In genomic region chr2:30942603-30943011, GRCm38 (mm10) we compare ENCODE assay signal across 7 mouse cellular contexts. TPM values are rescaled to one million over a fixed set of nuclear protein-coding genes. Genes with fewer than 3 reads are reported as not detected.
DNase-seq lines count a peak whose midpoint lies in the region; ATAC-seq and TF ChIP-seq lines count a peak whose summit lies in the region.

No protein-coding gene starts in this region.

- peak overlapping the region; percentile 62 to 82 for H3K4me3 ChIP-seq in MEL (ENCODE audit: control insufficient read depth in 1 of 2, insufficient read depth in 1 of 2, low read depth in 2 of 2, low read length in 2 of 2)
- peak overlapping the region; percentile 82 for H3K4me3 ChIP-seq in bone marrow, adult 2 months (replicated peaks; ENCODE audit: control insufficient read depth, low read depth, low read length)
- peak overlapping the region; percentile 36 for H3K4me3 ChIP-seq in embryonic facial prominence, embryonic 15.5 days (replicated peaks)
- H3K4me3 ChIP-seq in heart, postnatal 0 days (ENCODE audit: low read depth, low read length), result peak overlapping the region; percentile 48

- peak; percentile 57 for TF ChIP-seq RAD21 in MEL (IDR thresholded peaks at IDR 0.05; ENCODE audit: low read depth, low read length)

- peaks cover 7 to 9% of the 10 kb centered on the region in 2 experiments for H3K27me3 ChIP-seq in MEL (ENCODE audit: control insufficient read depth in 1 of 2, insufficient read depth in 2 of 2, low read length in 2 of 2)
- no peaks in the 10 kb centered on the region for H3K27me3 ChIP-seq in embryonic facial prominence, embryonic 15.5 days
- H3K27me3 ChIP-seq in heart, postnatal 0 days (ENCODE audit: control insufficient read depth, insufficient read depth, low read length), result no peaks in the 10 kb centered on the region

- peak overlapping the region; percentile 3; the same call in 1 of the 2 replicates for H3K27ac ChIP-seq in MEL (ENCODE audit: control insufficient read depth, low read depth, low read length)
- H3K27ac ChIP-seq in bone marrow, adult 2 months (ENCODE audit: control insufficient read depth, insufficient read depth, low read depth, low read length, poor library complexity), result no peak overlapping the region
- no peak overlapping the region for H3K27ac ChIP-seq in embryonic facial prominence, embryonic 15.5 days (replicated peaks)
- no peak overlapping the region for H3K27ac ChIP-seq in heart, postnatal 0 days (ENCODE audit: low read depth)

- peak in 1 of 2 experiments; percentile 55; a peak in 2 of 4 replicates for TF ChIP-seq POLR2A in MEL (IDR thresholded peaks at IDR 0.05; ENCODE audit: control insufficient read depth in 1 of 2, insufficient read depth in 1 of 2, low read depth in 1 of 2, low read length in 2 of 2, poor library complexity in 1 of 2)
- TF ChIP-seq POLR2A in bone marrow, adult 2 months (IDR thresholded peaks at IDR 0.05; ENCODE audit: borderline replicate concordance, control insufficient read depth, low read depth, low read length), result no peak

- peak; percentile 88 to 94 (median 89) for TF ChIP-seq CTCF in MEL (IDR thresholded peaks at IDR 0.05 in 2 of 3, conservative IDR thresholded peaks at IDR 0.05 in 1 of 3; ENCODE audit: control insufficient read depth in 1 of 3, insufficient read depth in 1 of 3, low read depth in 2 of 3, low read length in 3 of 3, poor library complexity in 1 of 3, severe bottlenecking in 1 of 3)
- TF ChIP-seq CTCF in bone marrow, adult 2 months (IDR thresholded peaks at IDR 0.05; ENCODE audit: control insufficient read depth, insufficient read depth, low read length), result peak; percentile 96
- TF ChIP-seq CTCF in heart, postnatal 0 days (IDR thresholded peaks at IDR 0.05; ENCODE audit: low read depth), result peak; percentile 87

- H3K9me3 ChIP-seq in MEL (replicated peaks; ENCODE audit: insufficient read depth, low read length), result no peaks in the 10 kb centered on the region
- H3K9me3 ChIP-seq in embryonic facial prominence, embryonic 15.5 days (replicated peaks), result no peaks in the 10 kb centered on the region
- H3K9me3 ChIP-seq in heart, postnatal 0 days (replicated peaks; ENCODE audit: control insufficient read depth, low read length), result no peaks in the 10 kb centered on the region

- peaks cover 0 to 4% of the 10 kb centered on the region in 2 experiments; a peak in 2 of 4 replicates for H3K4me1 ChIP-seq in MEL (ENCODE audit: control insufficient read depth in 1 of 2, insufficient read depth in 2 of 2, low read length in 2 of 2)
- H3K4me1 ChIP-seq in bone marrow, adult 2 months (ENCODE audit: control insufficient read depth, insufficient read depth, low read length), result peaks cover 2% of the 10 kb centered on the region; the same call in 1 of the 2 replicates
- H3K4me1 ChIP-seq in embryonic facial prominence, embryonic 15.5 days, result peaks cover 4% of the 10 kb centered on the region; the same call in 1 of the 2 replicates
- H3K4me1 ChIP-seq in heart, postnatal 0 days (ENCODE audit: control insufficient read depth, insufficient read depth), result no peaks in the 10 kb centered on the region

- under 1% methylated on average over 16 of the region's 16 CpGs for WGBS in bone marrow, adult 2 months
- WGBS in embryonic facial prominence, embryonic 15.5 days, result 27% methylated on average over 16 of the region's 16 CpGs
- WGBS in heart, postnatal 0 days, result 24% methylated on average over 16 of the region's 16 CpGs

- peak; percentile 93 for DNase-seq in MEL (ENCODE audit: low read depth, low spot score)
- peak; percentile 90 for DNase-seq in heart, postnatal 0 days (ENCODE audit: low spot score)
- DNase-seq in kidney, postnatal 25 days, result peak; percentile 68 to 82
- DNase-seq in lung, postnatal 14 days, result peak; percentile 67
- peak; percentile 89 for DNase-seq in retina, embryonic 14.5 days (ENCODE audit: low spot score)

- peak overlapping the region; percentile 45 for H3K4me2 ChIP-seq in embryonic facial prominence, embryonic 15.5 days (replicated peaks)
- peak overlapping the region; percentile 59 for H3K4me2 ChIP-seq in heart, postnatal 0 days (ENCODE audit: low read depth, low read length)

- TF ChIP-seq EP300 in MEL (IDR thresholded peaks at IDR 0.05; ENCODE audit: low read depth in 1 of 2, low read length in 2 of 2), result no peak
- TF ChIP-seq EP300 in heart, postnatal 0 days (IDR thresholded peaks at IDR 0.05; ENCODE audit: low read depth), result no peak

- ATAC-seq in embryonic facial prominence, embryonic 15.5 days (ENCODE audit: insufficient number of reproducible peaks, low FRiP score, low TSS enrichment, low read depth), result no peak
- ATAC-seq in heart, postnatal 0 days (ENCODE audit: insufficient read depth, low read depth), result peak; percentile 76

- H3K79me2 ChIP-seq in MEL (ENCODE audit: control insufficient read depth, insufficient read depth, low read length, poor library complexity), result no peaks in the 10 kb centered on the region; the same call in 1 of the 2 replicates

- H3K36me3 ChIP-seq in MEL (ENCODE audit: control insufficient read depth in 1 of 2, insufficient read depth in 2 of 2, low read length in 2 of 2), result peaks cover 0 to 7% of the 10 kb centered on the region in 2 experiments; a peak in 1 of 4 replicates
- H3K36me3 ChIP-seq in embryonic facial prominence, embryonic 15.5 days, result no peaks in the 10 kb centered on the region
- H3K36me3 ChIP-seq in heart, postnatal 0 days (replicated peaks; ENCODE audit: control insufficient read depth, insufficient read depth, low read length), result no peaks in the 10 kb centered on the region

- H3K9ac ChIP-seq in MEL (ENCODE audit: control insufficient read depth, low read depth, low read length, poor library complexity, severe bottlenecking), result peak overlapping the region; percentile 51
- no peak overlapping the region for H3K9ac ChIP-seq in embryonic facial prominence, embryonic 15.5 days
- H3K9ac ChIP-seq in heart, postnatal 0 days (replicated peaks; ENCODE audit: low read depth, low read length), result no peak overlapping the region

TF ChIP-seq in MEL, 35 proteins besides CTCF, POLR2A, EP300 and RAD21 (continues in another document):
- TF ChIP-seq E2F4 (IDR thresholded peaks at IDR 0.05; ENCODE audit: borderline replicate concordance, low read depth, low read length) (no peak), POLR2AphosphoS2 (IDR thresholded peaks at IDR 0.05; ENCODE audit: low read length) (no peak), HCFC1 (IDR thresholded peaks at IDR 0.05; ENCODE audit: low read depth, low read length) (peak; percentile 60; the same call in 1 of the 2 replicates), JUND (IDR thresholded peaks at IDR 0.05; ENCODE audit: low read depth, low read length) (no peak)

RNA-seq across cellular contexts. Expression of gene Tor1b, which starts 10.2 kb away (rescaled TPM):
- 26.1 and 36.9 TPM in 2 replicates for total RNA-seq in MEL (2012; rRNA removed)
- 10 to 100 TPM; 33.0 to 55.6 TPM for polyA plus RNA-seq in MEL (2012; ENCODE audit: insufficient read depth in 1 of 2, insufficient read length in 2 of 2, low read depth in 1 of 2, low replicate concordance in 2 of 2, missing spikeins in 1 of 2)
- 19.3 and 34.2 TPM in 2 replicates for polyA plus RNA-seq in bone marrow, adult 2 months (2011; ENCODE audit: insufficient read depth, insufficient read length, low replicate concordance, missing spikeins)
- polyA plus RNA-seq in embryonic facial prominence, embryonic 15.5 days (2015; fragmentation: Nextera tagmentation; extraction: Ambion mirVana), result 41.4 and 41.6 TPM in 2 replicates
- 39.8 and 45.4 TPM in 2 replicates for total RNA-seq in heart, postnatal 0 days (2014; rRNA removed; ENCODE audit: low replicate concordance)
- 19.0 and 20.4 TPM in 2 replicates for polyA plus RNA-seq in heart, postnatal 0 days (2015; fragmentation: Nextera tagmentation; extraction: Ambion mirVana)

RNA-seq across cellular contexts. Expression of gene Ptges, which starts 12.9 kb away (rescaled TPM):
- total RNA-seq in MEL (2012; rRNA removed), result not detected in 2 replicates
- not detected for polyA plus RNA-seq in MEL (2012; ENCODE audit: insufficient read depth in 1 of 2, insufficient read length in 2 of 2, low read depth in 1 of 2, low replicate concordance in 2 of 2, missing spikeins in 1 of 2)
- polyA plus RNA-seq in bone marrow, adult 2 months (2011; ENCODE audit: insufficient read depth, insufficient read length, low replicate concordance, missing spikeins), result 2.9 and 8.0 TPM in 2 replicates
- polyA plus RNA-seq in embryonic facial prominence, embryonic 15.5 days (2015; fragmentation: Nextera tagmentation; extraction: Ambion mirVana), result 27.0 and 32.4 TPM in 2 replicates
- 1.1 and 1.5 TPM in 2 replicates for total RNA-seq in heart, postnatal 0 days (2014; rRNA removed; ENCODE audit: low replicate concordance)
- 1.2 and 1.4 TPM in 2 replicates for polyA plus RNA-seq in heart, postnatal 0 days (2015; fragmentation: Nextera tagmentation; extraction: Ambion mirVana)

RNA-seq across cellular contexts. Expression of gene Tor1a, which starts 25.1 kb away (rescaled TPM):
- total RNA-seq in MEL (2012; rRNA removed), result 45.8 and 55.6 TPM in 2 replicates
- polyA plus RNA-seq in MEL (2012; ENCODE audit: insufficient read depth in 1 of 2, insufficient read length in 2 of 2, low read depth in 1 of 2, low replicate concordance in 2 of 2, missing spikeins in 1 of 2), result 10 to 100 TPM in 1 of 2 experiments, not detected in 1; 60.1 TPM
- 14.7 and 35.0 TPM in 2 replicates for polyA plus RNA-seq in bone marrow, adult 2 months (2011; ENCODE audit: insufficient read depth, insufficient read length, low replicate concordance, missing spikeins)
- 79.1 and 84.7 TPM in 2 replicates for polyA plus RNA-seq in embryonic facial prominence, embryonic 15.5 days (2015; fragmentation: Nextera tagmentation; extraction: Ambion mirVana)
- 27.1 and 43.9 TPM in 2 replicates for total RNA-seq in heart, postnatal 0 days (2014; rRNA removed; ENCODE audit: low replicate concordance)
- polyA plus RNA-seq in heart, postnatal 0 days (2015; fragmentation: Nextera tagmentation; extraction: Ambion mirVana), result 32.7 and 35.0 TPM in 2 replicates

RNA-seq across cellular contexts. Expression of gene BC005624, which starts 39.4 kb away (rescaled TPM):
- total RNA-seq in MEL (2012; rRNA removed), result 36.8 and 39.6 TPM in 2 replicates
- polyA plus RNA-seq in MEL (2012; ENCODE audit: insufficient read depth in 1 of 2, insufficient read length in 2 of 2, low read depth in 1 of 2, low replicate concordance in 2 of 2, missing spikeins in 1 of 2), result 10 to 100 TPM in 1 of 2 experiments, not detected in 1; 63.0 TPM
- polyA plus RNA-seq in bone marrow, adult 2 months (2011; ENCODE audit: insufficient read depth, insufficient read length, low replicate concordance, missing spikeins), result 26.0 and 35.8 TPM in 2 replicates
- polyA plus RNA-seq in embryonic facial prominence, embryonic 15.5 days (2015; fragmentation: Nextera tagmentation; extraction: Ambion mirVana), result 64.4 TPM in 2 replicates
- 7.6 and 13.8 TPM in 2 replicates for total RNA-seq in heart, postnatal 0 days (2014; rRNA removed; ENCODE audit: low replicate concordance)
- 21.1 and 23.7 TPM in 2 replicates for polyA plus RNA-seq in heart, postnatal 0 days (2015; fragmentation: Nextera tagmentation; extraction: Ambion mirVana)

RNA-seq across cellular contexts. Expression of gene Usp20, which starts 39.5 kb away (rescaled TPM):
- total RNA-seq in MEL (2012; rRNA removed), result 7.0 and 9.4 TPM in 2 replicates
- 10 to 100 TPM in 1 of 2 experiments, not detected in 1; 10.8 TPM for polyA plus RNA-seq in MEL (2012; ENCODE audit: insufficient read depth in 1 of 2, insufficient read length in 2 of 2, low read depth in 1 of 2, low replicate concordance in 2 of 2, missing spikeins in 1 of 2)
- polyA plus RNA-seq in bone marrow, adult 2 months (2011; ENCODE audit: insufficient read depth, insufficient read length, low replicate concordance, missing spikeins), result 8.6 and 11.7 TPM in 2 replicates
- polyA plus RNA-seq in embryonic facial prominence, embryonic 15.5 days (2015; fragmentation: Nextera tagmentation; extraction: Ambion mirVana), result 29.4 and 31.1 TPM in 2 replicates
- 78.4 and 81.7 TPM in 2 replicates for total RNA-seq in heart, postnatal 0 days (2014; rRNA removed; ENCODE audit: low replicate concordance)
- polyA plus RNA-seq in heart, postnatal 0 days (2015; fragmentation: Nextera tagmentation; extraction: Ambion mirVana), result 27.6 and 31.2 TPM in 2 replicates
